Mouse (Mus musculus) CD4-positive naive resting alpha-beta T cell, adult 76 days (primary cell): ENCODE data around the gene L1cam. TPM values are rescaled to one million over a fixed set of nuclear protein-coding genes. Genes with fewer than 3 reads are reported as not detected.

Experiments
- total RNA-seq: library from RNA; stranded (reverse); gene quantifications from one replicate; pipeline ENCODE4 v1.2.4, GENCODE M21; 2023

Gene L1cam
- 61.1 TPM for total RNA-seq

DNA sequence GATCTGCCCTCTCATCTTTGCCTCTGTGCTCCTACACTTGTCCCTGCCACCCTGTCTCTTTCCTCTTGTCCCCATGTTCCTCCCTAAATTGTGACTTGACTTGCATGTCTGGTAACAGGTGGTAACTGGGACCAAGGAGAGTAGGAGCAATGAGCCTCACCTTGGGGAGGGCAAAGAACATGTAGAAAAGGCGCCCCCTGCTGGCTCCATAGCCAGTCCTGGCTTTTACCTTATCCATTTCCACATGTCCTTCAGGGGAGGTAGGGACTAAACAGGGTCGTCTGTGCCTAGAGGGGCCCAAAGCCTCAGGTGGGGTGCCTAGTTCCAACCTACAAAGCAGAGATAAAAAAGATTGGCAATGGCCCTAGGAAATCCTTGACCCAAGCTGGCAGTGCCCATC, at the start of gene L1cam:
TSS of gene L1cam (minus strand) at position 387 of the 400 bp plus-strand sequence.

DNA sequence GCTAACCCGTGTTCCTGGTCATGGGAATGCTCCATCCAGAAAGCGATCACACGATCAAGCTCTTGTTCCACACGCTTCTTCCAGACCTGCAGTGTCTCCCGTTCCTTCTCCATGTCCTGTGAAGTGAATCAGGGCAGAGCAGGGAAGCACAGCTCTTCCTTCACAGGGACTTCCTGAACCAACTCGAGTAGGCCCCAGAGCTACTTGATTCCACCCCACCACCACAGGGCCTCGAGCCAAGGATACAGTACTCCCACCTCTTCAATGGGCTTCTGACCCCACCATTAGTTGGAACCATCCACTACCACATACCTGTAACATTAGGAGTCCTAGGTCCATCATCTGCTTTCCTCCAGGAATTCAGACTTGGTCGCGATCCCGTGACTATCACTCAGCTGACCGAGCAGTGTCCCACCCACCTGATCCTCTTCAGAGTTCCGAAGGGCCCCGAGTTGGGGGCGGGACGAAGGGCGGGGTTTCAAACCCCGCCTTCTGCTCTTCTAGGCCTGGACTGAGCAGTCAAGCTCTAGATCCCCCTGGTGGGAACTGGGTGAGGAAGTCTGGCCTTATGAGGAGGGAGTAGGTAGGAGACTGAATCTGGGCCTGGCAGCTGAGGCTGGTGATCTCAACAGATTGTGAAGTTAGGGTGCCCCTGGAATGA, 34.6 kb upstream of the L1cam start, which contains the start of gene Renbp:
TSS of gene Renbp (minus strand) at position 449 of the 661 bp plus-strand sequence.

DNA sequence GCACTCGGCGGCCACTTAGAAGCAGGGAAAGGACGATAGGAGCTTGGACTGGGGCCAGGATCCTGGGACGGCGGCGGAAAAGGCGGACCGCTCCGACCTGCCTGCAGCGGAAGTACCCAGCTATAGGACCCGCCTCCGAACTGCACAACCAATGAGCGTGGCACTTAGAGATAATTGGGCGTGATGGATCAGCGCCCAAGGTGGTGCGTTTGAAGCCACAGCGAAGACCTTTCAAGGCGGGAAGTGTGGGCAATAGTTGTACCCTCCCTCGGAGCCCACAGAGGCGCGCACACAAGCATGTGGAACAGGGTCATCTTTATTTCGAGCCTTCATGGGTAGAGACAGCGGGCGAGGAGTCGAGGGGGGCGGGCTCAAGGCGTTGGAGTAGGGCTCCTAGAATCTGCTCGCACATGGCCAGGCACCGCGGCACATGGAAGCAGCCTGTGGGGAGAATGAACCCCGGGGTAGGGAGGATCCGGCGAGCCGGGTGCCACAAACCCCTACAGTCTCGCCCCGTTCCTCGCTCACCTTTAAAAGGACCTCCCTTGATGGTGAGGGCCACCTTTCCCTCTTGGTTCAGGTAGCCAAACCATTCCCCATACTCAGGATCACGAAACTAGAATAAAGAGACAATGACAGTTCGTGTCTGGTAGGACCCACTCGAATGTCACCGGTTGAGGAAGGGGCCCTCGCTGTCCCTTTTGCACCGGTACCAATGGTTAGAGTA, 26.1 kb upstream of the L1cam start, which contains the start of the genes Arhgap4 and Naa10:
TSS of gene Arhgap4 (minus strand) at position 48 of the 727 bp plus-strand sequence.
TSS of gene Naa10 (minus strand) at position 122 of the 727 bp plus-strand sequence.

DNA sequence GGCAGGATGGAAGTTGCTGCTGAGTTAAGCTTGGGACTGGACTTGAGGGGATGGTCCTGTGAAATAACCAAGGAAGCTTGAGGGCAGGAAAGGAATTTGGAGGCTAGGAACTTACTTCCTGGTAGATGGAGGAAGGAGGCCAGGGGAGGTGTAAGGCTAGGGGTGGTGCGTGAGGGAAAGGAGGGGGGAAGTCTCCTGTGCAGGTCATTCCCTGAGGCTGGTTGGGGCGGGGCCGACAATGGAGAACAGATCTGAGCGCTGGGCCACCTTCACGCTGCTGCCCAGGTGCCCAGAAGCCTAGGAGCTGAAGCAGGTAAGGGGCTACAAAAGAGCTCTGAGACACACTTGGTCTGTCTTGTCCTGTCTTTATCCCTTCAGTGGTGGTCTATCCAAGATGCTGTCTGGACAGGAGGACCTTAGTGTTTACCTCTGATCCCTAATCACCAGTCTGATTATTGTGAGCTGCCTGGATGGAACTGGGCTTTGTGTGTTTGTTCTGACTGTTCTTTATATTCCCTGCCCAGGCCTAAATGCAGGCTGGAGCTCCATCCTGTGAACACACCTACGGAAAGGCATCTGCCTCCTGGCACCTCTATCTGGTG, 4.3 kb downstream of the L1cam start, which contains the start of gene Avpr2:
TSS of gene Avpr2 (plus strand) at position 552 of the 602 bp plus-strand sequence.

DNA sequence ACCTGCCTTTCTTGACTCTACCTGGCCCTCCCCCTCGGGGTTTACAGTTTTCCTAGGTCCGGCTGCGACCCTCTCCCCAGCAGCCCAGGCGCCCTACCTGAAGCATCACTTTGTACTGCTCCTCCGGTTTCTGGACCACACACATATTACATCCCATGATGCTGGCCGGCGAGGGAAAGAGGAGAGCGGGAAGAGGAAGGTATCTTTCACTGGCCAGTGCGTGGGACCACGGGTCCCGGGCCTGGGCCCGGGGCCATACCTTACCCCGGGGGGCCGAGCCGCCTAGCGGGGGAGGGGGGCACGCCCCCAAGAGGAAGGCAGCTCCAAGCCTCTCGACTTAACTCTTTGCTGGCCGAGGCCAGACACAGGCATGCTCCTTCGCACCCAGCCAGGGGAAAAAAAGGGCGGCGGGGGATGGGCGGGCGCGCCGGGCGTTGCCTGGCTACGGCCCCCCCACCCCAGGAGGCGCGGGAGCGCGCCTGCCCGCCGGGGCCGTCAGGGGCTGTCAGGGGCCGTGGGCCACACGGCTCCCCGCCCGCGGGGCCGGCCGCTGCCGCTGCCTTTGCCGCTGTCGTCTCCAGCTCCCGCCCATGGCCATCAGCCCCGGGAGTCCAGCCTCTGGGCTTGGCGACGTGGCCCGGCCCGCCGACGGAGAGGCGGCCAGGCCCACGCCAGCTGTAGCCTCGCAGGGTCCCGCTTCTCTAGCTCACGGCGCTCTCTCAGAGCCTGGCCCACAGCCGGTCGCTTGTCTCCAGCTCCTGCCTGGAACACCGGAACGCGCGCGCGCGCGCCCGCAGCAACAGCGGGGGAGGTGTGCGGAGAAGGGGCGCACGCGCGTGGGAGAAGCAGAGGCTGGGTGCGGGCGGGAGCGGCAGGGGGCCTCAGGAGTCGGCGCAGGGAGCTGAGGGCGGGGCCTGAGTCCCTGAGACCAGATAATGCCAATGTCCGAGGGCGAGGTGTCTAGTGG, 71.4 kb downstream of the L1cam start, which contains the start of gene Pdzd4:
TSS of gene Pdzd4 (minus strand) at position 785 of the 967 bp plus-strand sequence.

Other genes starting within 250 kb of the L1cam start
- gene Pnck, start 236.0 kb downstream of the L1cam start, total RNA-seq = 0.79 TPM
- 0.29 TPM for gene Slc6a8, start 223.0 kb downstream of the L1cam start, total RNA-seq
- gene Bcap31, start 179.9 kb downstream of the L1cam start, total RNA-seq = 94.2 TPM
- 32.2 TPM for gene Abcd1, start 179.5 kb downstream of the L1cam start, total RNA-seq
- not detected for gene Plxnb3, start 139.0 kb downstream of the L1cam start, total RNA-seq
- 9.1 TPM for gene Srpk3, start 121.7 kb downstream of the L1cam start, total RNA-seq
- gene Idh3g, start 109.2 kb downstream of the L1cam start, total RNA-seq = 139 TPM
- 109 TPM for gene Ssr4, start 109.1 kb downstream of the L1cam start, total RNA-seq
- gene Pdzd4, start 71.1 kb downstream of the L1cam start, total RNA-seq = 1.1 TPM
- not detected for gene Avpr2, start 4.0 kb downstream of the L1cam start, total RNA-seq
- gene Arhgap4, start 25.8 kb upstream of the L1cam start, total RNA-seq = 268 TPM
- 61.7 TPM for gene Naa10, start 25.8 kb upstream of the L1cam start, total RNA-seq
- gene Renbp, start 34.7 kb upstream of the L1cam start, total RNA-seq = 4.7 TPM
- gene Hcfc1, start 70.3 kb upstream of the L1cam start, total RNA-seq = 85.9 TPM
- 123 TPM for gene Irak1, start 127.8 kb upstream of the L1cam start, total RNA-seq
- not detected for gene Opn1mw, start 231.4 kb upstream of the L1cam start, total RNA-seq
- 49.3 TPM for gene Mecp2, start 239.3 kb upstream of the L1cam start, total RNA-seq